Mouse (Mus musculus) kidney, embryonic 16.5 days (tissue): Measurements from ENCODE around the gene Nol9. TPM values are rescaled to one million over a fixed set of nuclear protein-coding genes. Genes with fewer than 3 reads are reported as not detected.

Experiments used
- ATAC-seq: fragments of 200-750 bp; cut with Nextera tagmentation; 2 replicates; pipeline ENCODE4 v1.8.0; 2017; ENCODE audit warnings: moderate TSS enrichment; ENCODE audit not compliant: low FRiP score, low TSS enrichment
- H3K27ac ChIP-seq: fragments of 300-500 bp; sonication (generic); 2 replicates; pipeline ENCODE4 v1.5.1; 2014; ENCODE audit warnings: low read length
- H3K27me3 ChIP-seq: fragments of 300-500 bp; sonication (generic); 2 replicates; pipeline ENCODE4 v1.6.1; 2014; ENCODE audit warnings: low read length, control low read depth, mixed read lengths; ENCODE audit not compliant: insufficient read depth
- H3K36me3 ChIP-seq: fragments of 300-500 bp; sonication (generic); 2 replicates; pipeline ENCODE4 v1.6.1; 2014; ENCODE audit warnings: low read length, control low read depth, mixed read lengths; ENCODE audit not compliant: insufficient read depth
- H3K4me1 ChIP-seq: fragments of 300-500 bp; sonication (generic); 2 replicates; pipeline ENCODE4 v1.6.1; 2014; ENCODE audit warnings: low read length, control low read depth, mixed read lengths; ENCODE audit not compliant: insufficient read depth
- H3K4me2 ChIP-seq: fragments of 300-500 bp; sonication (generic); replicated peaks from 2 replicates; pipeline ENCODE4 v1.6.1; 2014; ENCODE audit warnings: low read depth, low read length
- H3K4me3 ChIP-seq: fragments of 300-500 bp; sonication (generic); 2 replicates; pipeline ENCODE4 v1.5.1; 2014; ENCODE audit warnings: mild to moderate bottlenecking, low read length
- H3K9ac ChIP-seq: fragments of 300-500 bp; sonication (generic); replicated peaks from 2 replicates; pipeline ENCODE4 v1.6.1; 2014; ENCODE audit warnings: low read length
- H3K9me3 ChIP-seq: fragments of 300-500 bp; sonication (generic); 2 replicates; pipeline ENCODE4 v1.6.1; 2016; ENCODE audit warnings: low read length, control low read depth
- WGBS: fragments of 180-500 bp; shearing (Covaris S2); extraction: QIAGEN DNeasy Blood & Tissue Kit; methylation state at CpG from one replicate; pipeline ENCODE4 v1.1.7; 2014; 5-methylcytosine and 5-hydroxymethylcytosine counted together
- polyA plus RNA-seq: library from polyadenylated mRNA; unstranded; fragments of >200 nt; fragmentation: Nextera tagmentation; extraction: Ambion mirVana; gene quantifications from 2 replicates; pipeline ENCODE4 v1.2.1, GENCODE M21; 2015

Gene Nol9
- polyA plus RNA-seq, 1 experiment from 2014 or later, result 31.7 TPM

- Histone ChIP-seq H3K4me3 (peak within 1 kb of the TSS; percentile 100), H3K4me2 (peak within 1 kb of the TSS; percentile 73), H3K4me1 (peaks cover 23% of the 10 kb centered on the region), H3K9ac (peak within 1 kb of the TSS; percentile 92), H3K36me3 (peaks cover 21% of the 10 kb centered on the region), H3K27ac (no peak within 1 kb of the TSS), H3K27me3 (no peaks in the 10 kb centered on the region), H3K9me3 (no peaks in the 10 kb centered on the region)
- no peak for ATAC-seq
- 45% methylated on average over 10 of the region's 10 CpGs for WGBS
Observed at GRCm38 (mm10) chr4:152038225-152038984, 716 bp upstream of the Nol9 start, which contains the start of gene Tas1r1. Gene Tas1r1 (minus strand): TSS chr4:152038568.

- peaks cover 35% of the 10 kb centered on the region for H3K36me3 ChIP-seq
- H3K4me2 ChIP-seq, result peak overlapping the region; percentile 73
- peak overlapping the region; percentile 92 for H3K9ac ChIP-seq
- no peaks in the 10 kb centered on the region for H3K9me3 ChIP-seq
- H3K4me1 ChIP-seq, result peaks cover 23% of the 10 kb centered on the region
- no peak overlapping the region for H3K27ac ChIP-seq
- peak overlapping the region; percentile 100 for H3K4me3 ChIP-seq
- no peaks in the 10 kb centered on the region for H3K27me3 ChIP-seq
- no peak for ATAC-seq
- WGBS, result 3% methylated on average over 25 of the region's 25 CpGs
Observed at GRCm38 (mm10) chr4:152039831-152040310, 750 bp downstream of the Nol9 start.

GRCm38 (mm10) chr4:152041924-152042641 lies 3.0 kb downstream of the Nol9 start:
- peaks cover 51% of the 10 kb centered on the region for H3K36me3 ChIP-seq

GRCm38 (mm10) chr4:152043171-152043570 lies 4.0 kb downstream of the Nol9 start:
- no peaks in the 10 kb centered on the region for H3K9me3 ChIP-seq
- ATAC-seq, result no peak
- no peak overlapping the region for H3K27ac ChIP-seq
- H3K36me3 ChIP-seq, result peaks cover 61% of the 10 kb centered on the region
- H3K4me1 ChIP-seq, result peaks cover 23% of the 10 kb centered on the region
- no peak overlapping the region for H3K4me3 ChIP-seq
- H3K9ac ChIP-seq, result no peak overlapping the region
- 91% methylated on average over 3 of the region's 3 CpGs for WGBS
- H3K27me3 ChIP-seq, result no peaks in the 10 kb centered on the region
- H3K4me2 ChIP-seq, result no peak overlapping the region

More at GRCm38 (mm10) chr4:152041924-152042641, 3.0 kb downstream of the Nol9 start:
- peak overlapping the region; percentile 44; the same call in 1 of the 2 replicates for H3K27ac ChIP-seq
- H3K4me2 ChIP-seq, result no peak overlapping the region
- ATAC-seq, result no peak
- no peaks in the 10 kb centered on the region for H3K27me3 ChIP-seq
- no peak overlapping the region for H3K9ac ChIP-seq
- H3K4me1 ChIP-seq, result peaks cover 23% of the 10 kb centered on the region
- 59% methylated on average over 22 of the region's 22 CpGs for WGBS
- H3K4me3 ChIP-seq, result no peak overlapping the region
- H3K9me3 ChIP-seq, result no peaks in the 10 kb centered on the region

GRCm38 (mm10) chr4:152044609-152045008 lies 5.5 kb downstream of the Nol9 start:
- Histone ChIP-seq H3K36me3 (peaks cover 72% of the 10 kb centered on the region), H3K27me3 (no peaks in the 10 kb centered on the region), H3K27ac (0 out of 2 replicates have a peak overlapping the region, but pooled peaks have one; percentile 23), H3K9me3 (no peaks in the 10 kb centered on the region), H3K9ac (no peak overlapping the region), H3K4me3 (no peak overlapping the region), H3K4me1 (peaks cover 19% of the 10 kb centered on the region), H3K4me2 (no peak overlapping the region)
- 67% methylated on average over 6 of the region's 6 CpGs for WGBS
- ATAC-seq, result no peak; the same call in 1 of the 2 replicates

GRCm38 (mm10) chr4:152062390-152063110 lies 23.4 kb downstream of the Nol9 start:
- Histone ChIP-seq H3K27ac (no peak overlapping the region), H3K4me1 (no peaks in the 10 kb centered on the region), H3K4me3 (no peak overlapping the region), H3K27me3 (no peaks in the 10 kb centered on the region), H3K9ac (no peak overlapping the region), H3K4me2 (no peak overlapping the region), H3K36me3 (peaks cover 26% of the 10 kb centered on the region), H3K9me3 (no peaks in the 10 kb centered on the region)
- WGBS, result 61% methylated on average over 9 of the region's 9 CpGs
- peak; percentile 47 for ATAC-seq

- Histone ChIP-seq H3K9ac (no peak overlapping the region), H3K4me1 (peaks cover 2% of the 10 kb centered on the region; the same call in 1 of the 2 replicates), H3K36me3 (no peaks in the 10 kb centered on the region), H3K9me3 (no peaks in the 10 kb centered on the region), H3K4me3 (no peak overlapping the region), H3K27ac (no peak overlapping the region), H3K4me2 (no peak overlapping the region), H3K27me3 (no peaks in the 10 kb centered on the region)
- no peak for ATAC-seq
Observed at GRCm38 (mm10) chr4:152067280-152067679, 28.2 kb downstream of the Nol9 start.

GRCm38 (mm10) chr4:152068166-152068724 lies 29.1 kb downstream of the Nol9 start:
- Histone ChIP-seq H3K9ac (no peak overlapping the region), H3K9me3 (no peaks in the 10 kb centered on the region), H3K4me3 (no peak overlapping the region), H3K36me3 (no peaks in the 10 kb centered on the region), H3K27ac (no peak overlapping the region), H3K4me2 (no peak overlapping the region), H3K27me3 (no peaks in the 10 kb centered on the region), H3K4me1 (peaks cover 7% of the 10 kb centered on the region; the same call in 1 of the 2 replicates)
- 85% methylated on average over 6 of the region's 6 CpGs for WGBS
- ATAC-seq, result no peak

- no peaks in the 10 kb centered on the region for H3K27me3 ChIP-seq
- ATAC-seq, result no peak
- WGBS, result 73% methylated on average over 3 of the region's 3 CpGs
Observed at GRCm38 (mm10) chr4:152069245-152069644, 30.1 kb downstream of the Nol9 start.

More at GRCm38 (mm10) chr4:152069245-152069644, 30.1 kb downstream of the Nol9 start:
- no peak overlapping the region for H3K9ac ChIP-seq
- H3K27ac ChIP-seq, result no peak overlapping the region
- no peaks in the 10 kb centered on the region for H3K36me3 ChIP-seq
- no peaks in the 10 kb centered on the region for H3K9me3 ChIP-seq
- H3K4me1 ChIP-seq, result peaks cover 7% of the 10 kb centered on the region; the same call in 1 of the 2 replicates
- no peak overlapping the region for H3K4me3 ChIP-seq
- no peak overlapping the region for H3K4me2 ChIP-seq
